Mouse (Mus musculus): ENCODE results near the gene Egfl7. TPM values are rescaled to one million over a fixed set of nuclear protein-coding genes. Genes with fewer than 3 reads are reported as not detected.

The Egfl7 gene
- polyA plus RNA-seq, 1 experiment from 2014 or later, result 85.7 TPM

GRCm38 (mm10) chr2:26586294-26587043 lies 6.7 kb downstream of the Egfl7 start, which contains the start of gene Gm20532:
Gene Gm20532, plus strand, starts transcription at chr2:26586639.
- Histone ChIP-seq H3K4me3 (peak within 1 kb of the TSS; percentile 77), H3K4me1 (peaks cover 33% of the 10 kb centered on the region), H3K36me3 (no peaks in the 10 kb centered on the region), H3K27me3 (ENCODE audit: low read depth, poor library complexity, severe bottlenecking) (no peaks in the 10 kb centered on the region), H3K27ac (replicated peaks) (peak within 1 kb of the TSS; percentile 91), H3K9me3 (replicated peaks) (no peaks in the 10 kb centered on the region)
- DNase-seq (ENCODE audit: low spot score), result peak; percentile 88
- WGBS, result under 1% methylated on average over 65 of the region's 65 CpGs

DNA sequence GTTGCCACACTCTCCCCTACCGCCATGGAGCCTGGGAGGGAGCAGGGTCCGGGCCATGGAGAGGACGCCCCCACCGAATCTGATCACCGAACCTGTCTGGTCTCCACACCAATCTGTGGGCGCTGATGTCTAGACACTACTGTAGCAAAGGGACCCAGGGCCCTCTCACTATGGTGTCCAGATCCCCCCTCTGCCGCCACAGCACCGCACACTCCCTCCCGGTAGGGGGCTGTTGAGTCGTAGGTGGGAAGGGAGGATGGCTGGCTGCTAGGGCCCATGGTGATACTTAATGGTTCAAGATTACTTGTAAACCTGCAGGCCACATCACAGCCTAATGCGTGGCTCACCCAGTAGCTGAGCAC lies 7.2 kb downstream of the Egfl7 start:
- Histone ChIP-seq H3K27me3 (ENCODE audit: low read depth, poor library complexity, severe bottlenecking) (no peaks in the 10 kb centered on the region), H3K4me3 (peak overlapping the region; percentile 77), H3K9me3 (replicated peaks) (no peaks in the 10 kb centered on the region), H3K4me1 (peaks cover 33% of the 10 kb centered on the region), H3K36me3 (no peaks in the 10 kb centered on the region), H3K27ac (replicated peaks) (peak overlapping the region; percentile 91)
- WGBS, result 6% methylated on average over 11 of the region's 11 CpGs
- no peak for DNase-seq (ENCODE audit: low spot score)

GRCm38 (mm10) chr2:26588573-26588972 lies 8.8 kb downstream of the Egfl7 start:
- Histone ChIP-seq H3K27ac (replicated peaks) (no peak overlapping the region), H3K4me3 (no peak overlapping the region), H3K36me3 (no peaks in the 10 kb centered on the region), H3K9me3 (replicated peaks) (no peaks in the 10 kb centered on the region), H3K27me3 (ENCODE audit: low read depth, poor library complexity, severe bottlenecking) (no peaks in the 10 kb centered on the region), H3K4me1 (peaks cover 33% of the 10 kb centered on the region)
- DNase-seq (ENCODE audit: low spot score), result no peak
- WGBS, result 44% methylated on average over 4 of the region's 4 CpGs

DNA sequence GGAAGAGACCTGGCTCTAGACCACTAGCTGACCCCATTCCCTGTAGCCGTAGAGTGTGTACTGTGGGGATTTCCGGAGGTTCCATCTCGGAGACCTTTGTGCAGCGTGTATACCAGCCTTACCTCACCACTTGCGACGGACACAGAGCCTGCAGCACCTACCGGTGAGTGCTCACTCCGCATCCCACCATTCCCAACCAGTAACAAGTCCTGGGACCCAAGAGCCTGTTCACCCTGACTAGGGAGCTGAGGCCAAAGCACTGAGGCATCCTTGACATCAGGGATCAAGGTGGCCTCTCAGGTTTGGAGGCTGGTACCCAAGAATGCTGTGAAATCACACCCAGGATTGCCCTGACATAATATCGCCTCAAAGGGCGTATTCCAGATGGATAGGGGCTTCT lies 9.5 kb downstream of the Egfl7 start:
- no peak for DNase-seq (ENCODE audit: low spot score)
- no peaks in the 10 kb centered on the region for H3K27me3 ChIP-seq (ENCODE audit: low read depth, poor library complexity, severe bottlenecking)
- no peak overlapping the region for H3K4me3 ChIP-seq
- WGBS, result 95% methylated on average over 10 of the region's 10 CpGs
- no peaks in the 10 kb centered on the region for H3K9me3 ChIP-seq (replicated peaks)
- H3K4me1 ChIP-seq, result peaks cover 33% of the 10 kb centered on the region
- H3K36me3 ChIP-seq, result no peaks in the 10 kb centered on the region
- H3K27ac ChIP-seq (replicated peaks), result no peak overlapping the region

DNA sequence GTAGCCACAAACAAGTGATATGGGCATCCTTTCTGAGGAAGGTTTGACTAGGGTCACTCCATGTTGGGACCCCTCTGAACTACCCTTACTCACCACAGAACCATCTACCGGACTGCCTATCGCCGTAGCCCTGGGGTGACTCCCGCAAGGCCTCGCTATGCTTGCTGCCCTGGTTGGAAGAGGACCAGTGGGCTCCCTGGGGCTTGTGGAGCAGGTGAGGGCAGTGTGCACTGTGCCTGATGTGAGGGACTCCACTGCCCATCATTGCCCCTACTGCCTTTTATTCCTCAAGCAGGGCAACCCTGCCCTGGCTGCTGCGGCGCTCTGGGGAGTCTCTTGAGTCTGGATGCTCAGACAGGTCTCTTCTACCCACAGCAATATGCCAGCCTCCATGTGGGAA lies 10.5 kb downstream of the Egfl7 start:
- DNase-seq (ENCODE audit: low spot score), result no peak
- H3K36me3 ChIP-seq, result no peaks in the 10 kb centered on the region
- H3K4me3 ChIP-seq, result no peak overlapping the region
- H3K4me1 ChIP-seq, result peaks cover 33% of the 10 kb centered on the region
- no peaks in the 10 kb centered on the region for H3K9me3 ChIP-seq (replicated peaks)
- WGBS, result 94% methylated on average over 7 of the region's 7 CpGs
- H3K27ac ChIP-seq (replicated peaks), result no peak overlapping the region
- H3K27me3 ChIP-seq (ENCODE audit: low read depth, poor library complexity, severe bottlenecking), result no peaks in the 10 kb centered on the region

DNA sequence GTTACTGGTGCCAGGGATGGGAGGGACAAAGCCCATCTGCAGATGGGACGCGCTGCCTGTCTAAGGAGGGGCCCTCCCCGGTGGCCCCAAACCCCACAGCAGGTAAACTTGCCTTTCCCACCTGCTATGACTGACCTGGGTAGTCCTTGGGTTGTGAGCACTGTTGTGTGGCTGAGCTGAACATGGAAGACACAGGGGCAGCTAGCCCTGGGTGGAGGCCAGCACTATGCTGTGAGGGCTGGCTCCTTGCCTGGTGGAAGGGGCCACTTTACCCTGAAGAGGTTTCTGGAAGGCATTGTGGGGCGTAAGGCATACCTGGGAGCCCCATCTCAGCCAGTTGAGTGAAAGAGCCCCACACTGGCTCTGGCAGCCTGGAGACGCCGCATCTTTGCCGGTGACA lies 11.1 kb downstream of the Egfl7 start:
- H3K4me1 ChIP-seq, result peaks cover 31% of the 10 kb centered on the region
- H3K36me3 ChIP-seq, result no peaks in the 10 kb centered on the region
- DNase-seq (ENCODE audit: low spot score), result no peak
- no peak overlapping the region for H3K4me3 ChIP-seq
- no peaks in the 10 kb centered on the region for H3K9me3 ChIP-seq (replicated peaks)
- no peak overlapping the region for H3K27ac ChIP-seq (replicated peaks)
- no peaks in the 10 kb centered on the region for H3K27me3 ChIP-seq (ENCODE audit: low read depth, poor library complexity, severe bottlenecking)
- WGBS, result 90% methylated on average over 7 of the region's 7 CpGs

GRCm38 (mm10) chr2:26591416-26591815 lies 11.6 kb downstream of the Egfl7 start:
- H3K36me3 ChIP-seq, result no peaks in the 10 kb centered on the region
- H3K4me1 ChIP-seq, result peaks cover 26% of the 10 kb centered on the region
- no peaks in the 10 kb centered on the region for H3K27me3 ChIP-seq (ENCODE audit: low read depth, poor library complexity, severe bottlenecking)
- no peak overlapping the region for H3K27ac ChIP-seq (replicated peaks)
- DNase-seq (ENCODE audit: low spot score), result no peak
- no peak overlapping the region for H3K4me3 ChIP-seq
- no peaks in the 10 kb centered on the region for H3K9me3 ChIP-seq (replicated peaks)
- WGBS, result 91% methylated on average over 12 of the region's 12 CpGs

DNA sequence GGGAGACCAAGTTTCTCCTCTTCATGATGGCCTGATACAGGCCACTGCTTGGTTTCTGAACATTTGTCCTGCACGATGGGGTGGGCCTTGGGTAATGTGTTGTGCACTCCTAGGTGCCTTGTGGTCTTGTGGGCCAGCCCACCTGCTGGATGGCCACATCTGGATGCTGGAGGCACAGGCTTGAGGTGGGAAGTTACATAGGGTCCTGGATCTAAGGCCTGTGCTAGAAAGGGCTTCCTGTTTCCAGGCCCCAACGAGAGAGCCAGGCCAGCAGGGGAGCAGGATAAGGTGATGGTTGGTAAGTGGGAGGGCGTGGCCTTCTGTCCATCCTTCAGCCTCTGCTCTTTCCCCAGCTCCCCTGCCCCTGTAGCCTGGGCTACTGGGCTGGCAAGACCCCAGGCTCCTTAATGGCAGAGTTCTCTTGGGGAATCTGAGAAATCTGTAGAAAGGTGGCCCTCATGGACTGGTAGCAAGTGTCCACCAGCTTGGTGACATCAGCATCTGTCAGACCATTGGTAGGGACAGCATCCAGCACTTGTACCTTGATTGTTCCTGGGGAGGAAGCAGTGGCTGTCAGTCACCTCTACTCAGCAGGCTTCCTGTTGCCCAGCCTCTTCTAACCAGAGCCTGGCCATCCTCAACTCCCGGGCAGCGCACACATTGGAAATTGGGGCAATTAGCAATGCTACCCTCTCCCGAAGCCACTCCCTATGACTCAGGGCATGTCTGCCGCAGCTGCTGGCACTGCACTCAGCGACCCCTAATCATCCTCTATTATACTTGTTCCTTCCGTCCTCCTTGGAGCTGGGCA lies 13.6 kb downstream of the Egfl7 start:
- WGBS, result 79% methylated on average over 9 of the region's 9 CpGs
- Histone ChIP-seq H3K27me3 (ENCODE audit: low read depth, poor library complexity, severe bottlenecking) (no peaks in the 10 kb centered on the region), H3K4me3 (no peak overlapping the region), H3K4me1 (peaks cover 6% of the 10 kb centered on the region), H3K36me3 (no peaks in the 10 kb centered on the region), H3K27ac (replicated peaks) (no peak overlapping the region), H3K9me3 (replicated peaks) (no peaks in the 10 kb centered on the region)
- no peak for DNase-seq (ENCODE audit: low spot score)

DNA sequence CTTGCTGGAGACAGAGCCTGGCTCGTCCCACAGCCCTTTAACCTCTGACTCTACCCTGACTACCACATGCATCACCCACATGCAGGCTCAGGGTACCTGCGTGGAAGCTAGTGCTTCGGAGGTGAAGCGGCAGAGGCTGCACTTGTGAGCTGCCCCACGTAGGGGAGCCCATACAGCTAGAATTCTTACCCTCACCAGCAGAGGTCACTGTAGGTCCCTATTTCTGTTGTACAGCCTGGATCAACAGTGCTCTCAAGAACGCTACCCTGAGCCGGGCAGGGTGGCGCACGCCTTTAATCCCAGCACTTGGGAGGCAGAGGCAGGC lies 14.2 kb downstream of the Egfl7 start:
- WGBS, result 72% methylated on average over 9 of the region's 9 CpGs
- no peaks in the 10 kb centered on the region for H3K27me3 ChIP-seq (ENCODE audit: low read depth, poor library complexity, severe bottlenecking)
- no peak for DNase-seq (ENCODE audit: low spot score)
- no peaks in the 10 kb centered on the region for H3K36me3 ChIP-seq
- no peak overlapping the region for H3K4me3 ChIP-seq
- H3K27ac ChIP-seq (replicated peaks), result no peak overlapping the region
- peaks cover under 1% of the 10 kb centered on the region; the same call in 1 of the 2 replicates for H3K4me1 ChIP-seq
- H3K9me3 ChIP-seq (replicated peaks), result no peaks in the 10 kb centered on the region

DNA sequence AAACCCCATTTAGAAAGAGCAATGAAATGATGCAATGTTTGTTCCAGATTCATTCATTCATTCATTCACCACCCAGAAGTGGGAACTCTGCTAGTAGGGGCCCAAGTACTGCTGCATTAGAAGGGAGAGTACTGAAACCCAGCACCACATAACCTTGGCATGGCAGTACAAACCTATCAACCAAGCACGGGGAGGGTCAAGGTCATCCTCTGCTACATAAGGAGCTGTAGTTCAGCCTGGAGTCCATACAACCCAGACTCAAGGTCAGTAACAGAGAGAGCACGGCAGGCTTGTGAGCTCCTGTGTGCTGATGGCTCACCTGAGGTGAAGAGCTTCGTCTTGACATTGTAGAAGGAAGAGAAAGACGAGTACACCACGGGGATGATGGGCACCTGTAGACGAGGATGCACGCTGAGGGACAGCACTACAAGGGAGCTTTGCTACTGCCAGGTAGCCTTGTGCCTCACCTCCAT lies 14.7 kb downstream of the Egfl7 start:
- Histone ChIP-seq H3K9me3 (replicated peaks) (no peaks in the 10 kb centered on the region), H3K27ac (replicated peaks) (no peak overlapping the region), H3K27me3 (ENCODE audit: low read depth, poor library complexity, severe bottlenecking) (no peaks in the 10 kb centered on the region), H3K4me1 (no peaks in the 10 kb centered on the region), H3K36me3 (no peaks in the 10 kb centered on the region), H3K4me3 (no peak overlapping the region)
- WGBS, result 90% methylated on average over 7 of the region's 7 CpGs
- no peak for DNase-seq (ENCODE audit: low spot score)

DNA sequence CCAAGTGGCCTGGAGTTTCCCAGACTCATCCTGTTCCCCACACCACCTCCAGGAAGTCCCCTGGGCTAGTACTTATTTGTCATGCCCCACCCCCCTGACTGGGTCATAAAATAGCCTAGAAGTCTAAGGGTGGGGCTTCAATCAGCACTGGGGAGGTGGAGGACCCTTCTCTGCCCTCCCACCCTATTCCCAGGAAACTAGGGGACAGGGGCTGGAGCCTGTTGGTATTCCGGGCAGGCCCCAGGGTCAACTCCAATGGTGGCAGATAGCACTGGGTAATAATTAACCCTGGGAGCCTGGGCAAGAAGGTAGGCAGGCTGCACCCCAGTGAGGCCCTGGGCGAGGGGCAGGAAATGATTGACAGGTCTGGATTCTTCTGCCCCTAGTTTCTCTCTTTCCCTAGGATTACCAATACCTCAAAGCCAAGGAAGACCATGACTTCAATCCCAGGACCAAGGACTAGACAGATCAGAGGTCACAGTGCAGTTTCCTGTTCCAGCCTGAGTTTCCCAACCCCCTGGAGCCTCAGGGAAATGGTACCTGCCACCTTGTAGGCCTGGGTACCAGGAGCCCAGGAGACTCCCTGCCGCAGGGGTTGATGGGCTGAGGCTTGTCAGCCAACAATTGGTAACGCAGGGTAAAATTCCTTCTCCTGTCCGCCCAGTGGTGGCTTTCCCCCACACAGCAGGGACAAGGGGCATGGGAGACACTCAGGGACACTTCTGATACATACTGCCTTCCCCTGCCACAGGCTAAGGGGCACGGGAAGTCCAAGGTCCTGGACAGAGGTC lies 15.3 kb downstream of the Egfl7 start:
- Histone ChIP-seq H3K36me3 (no peaks in the 10 kb centered on the region), H3K4me3 (no peak overlapping the region), H3K27ac (replicated peaks) (no peak overlapping the region), H3K27me3 (ENCODE audit: low read depth, poor library complexity, severe bottlenecking) (no peaks in the 10 kb centered on the region), H3K4me1 (no peaks in the 10 kb centered on the region), H3K9me3 (replicated peaks) (no peaks in the 10 kb centered on the region)
- 84% methylated on average over 6 of the region's 6 CpGs for WGBS
- DNase-seq (ENCODE audit: low spot score), result no peak

DNA sequence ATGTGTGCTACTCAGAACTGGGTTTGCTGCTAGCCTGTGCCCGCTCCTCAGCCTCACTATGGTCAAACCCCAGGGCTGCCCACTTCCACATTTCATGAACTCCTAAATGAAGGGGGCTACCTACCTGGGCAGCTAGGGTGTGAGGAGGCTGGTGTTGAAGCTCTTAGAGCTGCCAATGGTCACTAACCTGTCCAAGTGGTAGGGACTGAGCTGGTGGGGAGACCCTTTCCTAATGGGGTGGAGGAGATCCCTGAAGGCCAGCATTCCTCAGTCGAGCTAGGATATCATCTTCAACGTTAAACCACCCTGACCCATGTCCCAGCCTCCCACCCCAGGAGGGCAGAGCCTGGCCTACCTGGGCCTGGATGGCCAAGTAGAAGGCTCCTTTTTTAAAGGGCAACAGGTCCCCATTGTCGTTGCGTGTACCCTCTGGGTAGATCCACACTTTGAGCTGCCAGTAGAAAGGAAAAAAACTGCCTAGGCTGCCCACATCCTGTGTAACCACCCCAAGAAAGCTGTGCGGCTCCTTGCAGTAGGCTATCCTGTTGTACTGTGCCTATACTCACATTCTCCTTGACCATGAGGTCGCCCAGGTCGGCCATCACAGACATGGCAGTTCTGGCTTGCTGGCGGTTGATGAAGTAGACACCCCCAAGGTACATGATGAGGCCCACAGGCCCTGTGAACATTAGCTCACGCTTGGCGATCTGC lies 16.1 kb downstream of the Egfl7 start:
- Histone ChIP-seq H3K36me3 (no peaks in the 10 kb centered on the region), H3K4me1 (no peaks in the 10 kb centered on the region), H3K9me3 (replicated peaks) (no peaks in the 10 kb centered on the region), H3K27ac (replicated peaks) (no peak overlapping the region), H3K4me3 (no peak overlapping the region), H3K27me3 (ENCODE audit: low read depth, poor library complexity, severe bottlenecking) (peaks cover 1% of the 10 kb centered on the region; the same call in 1 of the 2 replicates)
- 91% methylated on average over 11 of the region's 11 CpGs for WGBS
- no peak for DNase-seq (ENCODE audit: low spot score)

All from midbrain, embryonic 10.5 days (tissue).